Mouse (Mus musculus) neural tube, embryonic 10.5 days (tissue): ENCODE results near the gene Usp51.
"Not testable (repeated sequence)": the region's sequence is repeated elsewhere in the genome, so short reads cannot be mapped to it uniquely, and the experiment has no call there.

Experiments
- DNase-seq: peaks from one replicate; pipeline ENCODE4 v3.0.0-alpha.2; 2017; ENCODE audit warnings: low spot score; ENCODE audit errors: extremely low spot score

The Usp51 gene

DNA sequence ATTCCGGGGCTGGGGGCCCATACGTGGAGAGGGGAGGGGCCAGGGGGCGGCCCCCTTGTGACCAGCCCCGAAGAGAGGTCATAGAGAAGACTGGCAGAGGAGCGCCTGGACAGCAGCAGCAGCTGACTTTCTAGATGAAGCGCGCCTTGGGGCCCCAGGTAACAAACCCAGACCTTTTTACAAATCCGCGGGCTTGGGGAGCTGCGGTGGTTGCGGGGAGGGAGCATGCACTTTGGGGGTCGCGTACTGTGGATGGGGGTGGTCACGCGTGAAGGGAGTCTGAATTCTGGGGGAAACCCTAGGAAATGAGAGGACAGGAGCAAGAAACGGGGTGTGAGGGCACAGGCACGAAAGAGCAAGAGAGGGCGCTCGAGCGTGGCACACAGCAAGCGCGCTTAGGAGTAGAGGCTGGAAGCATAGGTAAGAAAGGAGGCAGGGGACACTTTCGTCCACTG is at the start of gene Usp51:
Gene Usp51 (plus strand): TSS at position 83 of the 455 bp plus-strand sequence.
- peak; percentile 36 for DNase-seq

DNA sequence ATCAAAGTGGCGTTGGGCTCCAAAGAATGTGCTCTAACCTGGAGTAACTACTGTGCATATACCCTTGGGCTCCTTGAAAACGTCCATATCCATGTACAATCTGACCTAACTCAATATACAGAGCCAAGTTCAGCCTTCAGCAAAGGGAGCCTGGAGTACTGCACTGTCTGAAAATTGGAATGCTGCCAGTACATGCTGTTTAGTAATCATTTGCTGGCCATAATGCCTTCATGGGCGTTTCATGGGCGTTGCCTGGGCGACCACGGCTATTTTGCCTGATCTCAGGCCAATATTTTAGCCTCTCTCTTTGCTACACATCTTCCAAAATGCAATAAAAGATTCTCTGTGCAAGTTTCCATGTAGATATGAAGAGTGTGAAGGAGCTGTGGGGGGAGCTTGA is 36.7 kb upstream of the Usp51 start:
- no peak for DNase-seq

DNA sequence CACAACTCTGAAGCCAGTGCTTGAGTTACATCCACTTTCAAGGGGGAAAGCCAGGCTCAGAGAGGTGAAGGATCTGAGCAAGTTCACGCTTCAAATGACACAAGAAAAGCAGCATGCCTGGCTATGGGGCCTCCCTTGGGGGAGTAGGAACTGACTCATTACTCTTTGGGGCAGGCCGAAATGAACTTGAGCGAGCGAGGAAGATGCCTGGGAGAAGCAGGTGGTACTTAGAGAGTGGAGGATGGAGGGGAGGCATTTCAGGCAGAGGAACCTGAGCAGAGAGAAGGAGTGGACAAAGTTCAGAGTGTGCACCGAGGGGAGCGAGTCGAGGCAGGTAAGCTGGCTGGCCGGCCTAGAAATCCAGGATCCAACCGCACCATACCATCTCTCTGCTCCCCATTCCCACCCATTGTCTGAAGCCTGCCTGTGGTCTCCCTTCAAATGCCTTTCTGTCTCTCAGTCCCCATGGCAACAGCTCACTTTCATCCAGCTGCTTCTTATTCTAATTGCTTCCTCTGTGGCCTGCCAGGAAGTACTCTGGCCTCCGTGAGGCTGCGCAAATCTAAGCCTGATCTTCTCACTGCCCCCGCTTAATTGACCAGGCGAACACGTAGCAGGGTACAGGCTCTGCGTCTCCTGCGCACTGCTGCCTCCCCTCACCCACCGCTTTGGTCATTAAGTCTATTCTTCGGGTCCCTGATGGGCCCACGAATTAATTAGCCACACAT is 32.6 kb upstream of the Usp51 start:
- not testable (repeated sequence) for DNase-seq

DNA sequence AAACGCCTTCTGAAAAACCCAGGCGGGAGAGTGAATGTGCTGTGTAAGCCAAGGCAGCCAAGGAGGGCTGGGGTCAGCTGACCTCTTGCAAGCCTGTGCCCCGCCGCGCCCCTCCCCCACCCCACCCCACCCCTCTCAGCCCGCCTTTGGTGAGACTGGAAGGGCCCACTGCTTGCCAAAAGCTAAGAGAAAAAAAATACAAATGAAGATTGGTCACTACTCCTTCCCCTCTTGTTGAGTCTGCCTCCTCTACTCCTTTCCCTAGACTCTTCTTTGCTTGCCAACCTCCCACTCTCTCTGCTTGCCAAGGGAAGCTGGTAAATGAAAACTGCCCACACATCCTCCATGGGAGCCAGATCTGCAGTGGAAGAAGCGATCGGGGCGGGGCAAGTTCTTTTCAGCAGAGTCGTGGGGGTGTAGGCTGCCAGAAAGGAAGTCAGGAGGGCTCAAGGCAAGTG is 32.0 kb upstream of the Usp51 start:
- DNase-seq = peak; percentile 46

DNA sequence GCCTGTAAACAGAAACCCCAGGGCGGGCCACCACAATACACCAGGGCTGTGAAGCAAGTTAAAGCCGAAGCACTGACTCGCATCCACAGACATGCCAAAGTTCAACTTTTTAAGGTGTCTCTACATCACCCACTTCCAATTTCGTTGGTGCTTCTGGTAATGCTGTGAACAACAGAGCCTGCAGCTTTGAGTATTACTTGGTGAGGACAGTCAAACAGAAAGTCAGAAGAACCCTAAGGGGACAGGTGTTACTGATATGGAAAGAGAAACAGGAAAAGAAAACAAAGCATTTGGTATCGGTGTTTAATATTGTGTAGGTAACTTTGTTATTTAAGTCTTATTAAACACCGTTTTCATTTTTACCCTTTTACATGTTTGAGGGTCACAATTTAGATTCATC is 29.7 kb upstream of the Usp51 start:
- no peak for DNase-seq

DNA sequence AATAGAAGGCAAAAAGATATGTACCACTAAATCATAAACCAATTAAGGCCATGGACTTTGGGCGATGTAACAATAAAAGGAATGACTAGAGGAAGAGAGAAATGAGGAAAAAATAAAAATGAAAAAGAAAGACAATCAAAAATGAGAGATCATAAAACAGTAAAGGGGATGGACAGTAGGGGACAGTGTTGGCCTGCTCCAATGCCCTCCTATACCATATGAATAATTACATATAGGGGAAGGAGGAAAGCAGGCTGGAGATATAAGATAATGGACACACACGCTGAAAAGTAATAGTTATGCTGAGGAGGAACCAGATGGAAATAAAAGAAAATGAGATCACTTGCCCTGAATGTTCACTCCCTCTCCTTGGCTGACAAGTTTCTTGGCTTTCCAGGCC is 21.3 kb upstream of the Usp51 start:
- no peak for DNase-seq

DNA sequence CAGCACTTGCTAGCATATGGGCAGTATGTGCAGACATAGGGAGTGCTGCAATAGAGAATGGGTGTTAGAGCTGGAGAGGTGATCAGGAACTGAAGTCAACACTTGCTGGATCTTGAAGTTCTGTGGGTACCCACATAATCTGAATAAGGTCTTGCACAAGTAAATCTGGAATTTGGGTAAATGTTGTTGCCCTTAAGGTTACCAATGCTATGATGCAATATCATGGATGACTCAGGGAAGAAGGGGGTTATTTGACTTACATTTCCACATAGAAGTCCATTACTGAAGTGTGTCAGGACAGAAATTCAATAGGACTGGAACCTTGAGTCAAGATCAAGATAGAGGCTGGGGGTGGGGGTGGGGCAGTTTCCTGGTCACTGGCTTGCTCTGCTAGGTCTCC is 16.4 kb upstream of the Usp51 start:
- DNase-seq = not testable (repeated sequence)

DNA sequence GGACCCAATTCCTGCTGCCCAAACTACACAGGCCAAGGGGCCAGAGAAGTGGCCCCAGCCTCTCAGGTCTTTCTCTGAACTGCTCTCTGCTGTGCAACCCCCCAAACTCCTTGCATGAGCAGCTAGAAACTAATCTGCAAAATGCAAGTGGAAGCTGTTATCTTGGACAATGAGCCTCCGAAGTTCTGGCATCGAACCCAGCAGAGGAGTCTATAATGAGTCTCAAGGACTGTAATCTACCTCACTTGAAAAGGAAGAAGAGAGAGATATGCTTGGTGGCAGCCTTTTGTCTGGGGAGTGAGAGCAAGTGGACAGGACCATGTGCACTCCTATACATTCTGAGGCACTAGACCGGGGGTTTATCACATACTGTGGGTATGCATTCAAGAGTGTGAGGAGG is 10.2 kb upstream of the Usp51 start:
- DNase-seq = not testable (repeated sequence)

DNA sequence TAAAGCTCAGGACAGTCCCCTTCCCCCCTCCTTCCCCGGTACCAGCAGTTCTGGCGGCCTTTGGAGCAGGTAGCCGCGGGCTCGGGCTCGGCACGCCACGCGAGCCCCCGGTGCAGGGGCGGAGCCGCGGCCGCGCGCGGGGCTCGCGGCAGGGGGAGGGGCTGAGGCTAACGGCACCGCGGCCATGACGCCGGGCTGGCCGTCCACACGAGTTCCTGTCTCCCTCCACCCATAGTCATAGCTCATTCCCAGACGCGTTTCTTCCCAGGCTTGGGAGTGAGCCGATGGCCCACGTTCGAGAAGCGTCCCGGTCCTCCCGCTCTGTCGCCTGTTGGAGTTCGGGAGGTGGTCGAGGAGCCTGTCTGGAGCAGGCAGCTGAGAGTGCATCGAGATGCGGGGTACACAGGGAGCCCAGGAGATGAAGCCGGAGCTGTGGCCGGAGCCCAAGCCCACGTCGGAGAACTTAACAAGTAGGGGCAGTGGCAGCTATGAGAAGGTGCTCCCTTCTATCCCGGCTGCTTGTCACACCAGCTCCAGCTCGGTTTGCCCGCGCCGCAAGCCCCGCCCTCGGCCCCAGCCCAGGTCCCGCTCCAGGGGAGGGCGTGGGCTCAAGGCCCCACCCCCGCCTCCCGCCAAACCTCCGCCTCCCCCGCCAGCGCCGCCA is 884 bp downstream of the Usp51 start:
- peak; percentile 58 for DNase-seq

DNA sequence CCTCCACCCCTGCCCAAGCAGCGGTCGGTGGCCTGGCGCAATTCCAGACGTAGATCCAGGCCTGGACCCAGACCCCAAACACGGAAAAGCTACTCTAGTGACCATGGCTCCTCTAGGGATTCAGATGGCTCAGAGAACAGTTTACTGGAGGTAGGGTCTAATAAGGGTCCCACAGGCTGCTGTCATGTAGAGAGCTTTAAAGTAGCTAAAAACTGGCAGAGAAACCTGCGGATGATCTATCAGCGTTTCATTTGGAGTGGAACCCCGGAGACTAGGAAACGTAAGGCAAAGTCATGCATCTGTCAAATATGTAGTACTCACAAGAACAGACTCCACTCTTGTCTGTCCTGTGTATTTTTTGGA is 1.4 kb downstream of the Usp51 start:
- no peak for DNase-seq

DNA sequence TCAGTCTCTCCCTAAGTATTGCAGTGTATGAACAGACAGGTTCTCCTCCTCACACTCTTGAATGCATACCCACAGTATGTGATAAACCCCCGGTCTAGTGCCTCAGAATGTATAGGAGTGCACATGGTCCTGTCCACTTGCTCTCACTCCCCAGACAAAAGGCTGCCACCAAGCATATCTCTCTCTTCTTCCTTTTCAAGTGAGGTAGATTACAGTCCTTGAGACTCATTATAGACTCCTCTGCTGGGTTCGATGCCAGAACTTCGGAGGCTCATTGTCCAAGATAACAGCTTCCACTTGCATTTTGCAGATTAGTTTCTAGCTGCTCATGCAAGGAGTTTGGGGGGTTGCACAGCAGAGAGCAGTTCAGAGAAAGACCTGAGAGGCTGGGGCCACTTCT is 19.0 kb downstream of the Usp51 start:
- not testable (repeated sequence) for DNase-seq

DNA sequence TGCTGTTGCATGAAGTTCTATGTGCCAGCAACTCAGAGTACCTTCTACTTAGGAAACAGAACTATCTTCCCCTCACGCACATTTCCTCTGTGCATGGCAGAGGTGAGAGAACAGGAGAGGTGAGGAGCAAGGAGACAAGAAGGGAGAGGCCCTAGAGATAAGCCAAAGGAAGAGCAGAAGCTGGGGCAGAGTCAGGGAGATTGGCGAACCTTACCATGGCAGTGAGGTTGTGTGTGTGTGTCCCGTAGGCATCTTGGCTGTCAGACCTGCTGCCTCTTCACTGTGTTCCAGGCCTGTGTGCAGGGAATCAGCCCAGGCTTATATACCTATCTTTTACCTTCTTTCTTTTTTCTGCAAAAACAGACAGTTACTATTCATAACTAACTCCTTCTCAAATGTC is 19.4 kb downstream of the Usp51 start:
- DNase-seq = not testable (repeated sequence)

DNA sequence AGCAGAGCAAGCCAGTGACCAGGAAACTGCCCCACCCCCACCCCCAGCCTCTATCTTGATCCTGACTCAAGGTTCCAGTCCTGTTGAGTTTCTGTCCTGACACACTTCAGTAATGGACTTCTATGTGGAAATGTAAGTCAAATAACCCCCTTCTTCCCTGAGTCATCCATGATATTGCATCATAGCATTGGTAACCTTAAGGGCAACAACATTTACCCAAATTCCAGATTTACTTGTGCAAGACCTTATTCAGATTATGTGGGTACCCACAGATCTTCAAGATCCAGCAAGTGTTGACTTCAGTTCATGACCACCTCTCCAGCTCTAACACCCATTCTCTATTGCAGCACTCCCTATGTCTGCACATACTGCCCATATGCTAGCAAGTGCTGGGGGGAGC is 25.3 kb downstream of the Usp51 start:
- not testable (repeated sequence) for DNase-seq

DNA sequence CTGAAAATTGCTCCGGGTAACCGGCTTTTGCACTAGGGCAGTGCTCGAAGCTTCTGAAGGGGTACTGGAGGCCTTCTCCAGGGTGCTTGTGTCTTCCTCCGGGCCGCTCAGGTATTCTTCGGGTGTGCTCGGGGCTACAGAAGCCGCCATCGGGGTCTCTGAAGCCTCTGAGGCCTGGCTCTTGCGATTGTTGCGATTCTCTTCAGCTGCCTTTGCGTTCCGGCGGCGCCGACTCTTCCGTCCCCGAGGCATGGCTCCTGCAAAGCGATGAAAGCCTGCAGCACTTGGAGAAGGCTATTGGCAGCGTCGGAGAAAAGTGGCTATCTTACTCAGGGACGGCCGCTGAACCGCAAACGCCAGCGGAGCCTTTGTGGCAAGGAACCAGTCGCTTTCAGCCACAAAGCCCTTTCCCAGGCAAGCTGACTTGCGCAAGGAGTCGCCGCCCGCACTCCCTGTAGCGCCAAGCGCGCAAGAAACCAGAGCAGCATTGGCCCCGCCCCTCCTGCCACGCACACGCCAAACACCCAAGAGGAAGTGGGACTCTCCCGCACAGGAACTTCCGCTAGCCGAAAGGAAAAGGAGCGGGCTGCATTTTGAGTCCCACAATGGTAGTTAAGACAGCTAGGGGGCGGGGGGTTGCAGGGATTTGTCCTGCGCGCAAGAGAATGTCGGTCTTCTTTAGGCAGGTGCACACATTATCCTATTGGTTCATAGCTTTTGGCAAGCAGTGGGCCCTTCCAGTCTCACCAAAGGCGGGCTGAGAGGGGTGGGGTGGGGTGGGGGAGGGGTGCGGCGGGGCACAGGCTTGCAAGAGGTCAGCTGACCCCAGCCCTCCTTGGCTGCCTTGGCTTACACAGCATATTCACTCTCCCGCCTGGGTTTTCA is 31.1 kb downstream of the Usp51 start, which contains the start of gene Mageh1:
Gene Mageh1 (minus strand): TSS at position 489 of the 885 bp plus-strand sequence.
- DNase-seq = peak; percentile 77

DNA sequence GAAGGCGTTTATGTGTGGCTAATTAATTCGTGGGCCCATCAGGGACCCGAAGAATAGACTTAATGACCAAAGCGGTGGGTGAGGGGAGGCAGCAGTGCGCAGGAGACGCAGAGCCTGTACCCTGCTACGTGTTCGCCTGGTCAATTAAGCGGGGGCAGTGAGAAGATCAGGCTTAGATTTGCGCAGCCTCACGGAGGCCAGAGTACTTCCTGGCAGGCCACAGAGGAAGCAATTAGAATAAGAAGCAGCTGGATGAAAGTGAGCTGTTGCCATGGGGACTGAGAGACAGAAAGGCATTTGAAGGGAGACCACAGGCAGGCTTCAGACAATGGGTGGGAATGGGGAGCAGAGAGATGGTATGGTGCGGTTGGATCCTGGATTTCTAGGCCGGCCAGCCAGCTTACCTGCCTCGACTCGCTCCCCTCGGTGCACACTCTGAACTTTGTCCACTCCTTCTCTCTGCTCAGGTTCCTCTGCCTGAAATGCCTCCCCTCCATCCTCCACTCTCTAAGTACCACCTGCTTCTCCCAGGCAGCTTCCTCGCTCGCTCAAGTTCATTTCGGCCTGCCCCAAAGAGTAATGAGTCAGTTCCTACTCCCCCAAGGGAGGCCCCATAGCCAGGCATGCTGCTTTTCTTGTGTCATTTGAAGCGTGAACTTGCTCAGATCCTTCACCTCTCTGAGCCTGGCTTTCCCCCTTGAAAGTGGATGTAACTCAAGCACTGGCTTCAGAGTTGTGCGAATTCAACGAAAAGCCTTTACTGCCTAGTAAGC is 31.9 kb downstream of the Usp51 start:
- DNase-seq = not testable (repeated sequence)
